Mouse (Mus musculus): ENCODE data around the gene Gm6217.

GRCm38 (mm10) chr1:82913025-82913424, 18.2 kb downstream of the Gm6217 start, which contains the start of gene A030005L19Rik:
- TF ChIP-seq POLR2A (IDR thresholded peaks at IDR 0.05; ENCODE audit: insufficient read length, low read depth) (no peak), POLR2AphosphoS2 (IDR thresholded peaks at IDR 0.05; ENCODE audit: insufficient read length, low read depth) (no peak), USF1 (IDR thresholded peaks at IDR 0.05; ENCODE audit: low read depth) (no peak), E2F4 (IDR thresholded peaks at IDR 0.05; ENCODE audit: insufficient read depth) (no peak), MAX (IDR thresholded peaks at IDR 0.05; ENCODE audit: low read depth) (no peak), MYOD1 (IDR thresholded peaks at IDR 0.05; ENCODE audit: control insufficient read depth in 1 of 3, insufficient read length in 2 of 3, low read depth in 2 of 3) (no peak), TCF12 (IDR thresholded peaks at IDR 0.05; ENCODE audit: insufficient read depth, poor library complexity, severe bottlenecking) (no peak), MYOG (IDR thresholded peaks at IDR 0.05; ENCODE audit: control insufficient read depth in 1 of 3, insufficient read depth in 1 of 3, insufficient read length in 2 of 3, low read depth in 2 of 3) (no peak), CEBPB (IDR thresholded peaks at IDR 0.05; ENCODE audit: insufficient read depth, poor library complexity, severe bottlenecking) (no peak), REST (IDR thresholded peaks at IDR 0.05; ENCODE audit: insufficient read depth, insufficient read length) (no peak)

Data from myocyte (in vitro differentiated cells).